Mouse (Mus musculus) skeletal muscle tissue, postnatal 0 days (tissue): ENCODE data around the gene Ppp1r36. TPM values are rescaled to one million over a fixed set of nuclear protein-coding genes. Genes with fewer than 3 reads are reported as not detected.

ENCODE experiments used
- polyA plus RNA-seq: library from polyadenylated mRNA; unstranded; fragments of >200 nt; fragmentation: Nextera tagmentation; extraction: Ambion mirVana; gene quantifications from 2 replicates; pipeline ENCODE4 v1.2.1, GENCODE M21; 2015

Gene Ppp1r36
- polyA plus RNA-seq = 0.15 and 0.54 TPM in 2 replicates

DNA sequence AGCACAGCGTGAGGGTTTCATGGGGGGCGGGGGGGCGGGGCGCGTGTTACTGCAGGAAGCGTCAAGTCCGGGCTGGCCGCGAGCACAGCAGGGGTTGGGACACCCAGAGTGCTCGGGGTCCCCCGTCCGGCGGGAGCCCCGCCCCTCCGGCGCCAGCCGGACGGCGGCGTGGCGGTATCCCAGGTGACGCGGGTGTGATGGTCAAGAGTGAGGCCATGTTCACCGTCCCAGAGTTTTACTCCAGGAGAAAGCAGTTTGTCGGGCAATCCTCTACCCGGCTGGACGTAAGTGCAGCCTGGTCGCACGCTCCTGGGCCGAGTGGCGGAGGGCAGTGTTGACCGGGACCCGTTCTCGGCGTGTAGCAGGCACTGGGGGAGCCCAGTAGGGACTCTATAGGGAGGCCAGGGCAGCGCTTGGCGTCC, at the start of gene Ppp1r36:
TSS of gene Ppp1r36 (plus strand) at position 106 of the 422 bp plus-strand sequence.

DNA sequence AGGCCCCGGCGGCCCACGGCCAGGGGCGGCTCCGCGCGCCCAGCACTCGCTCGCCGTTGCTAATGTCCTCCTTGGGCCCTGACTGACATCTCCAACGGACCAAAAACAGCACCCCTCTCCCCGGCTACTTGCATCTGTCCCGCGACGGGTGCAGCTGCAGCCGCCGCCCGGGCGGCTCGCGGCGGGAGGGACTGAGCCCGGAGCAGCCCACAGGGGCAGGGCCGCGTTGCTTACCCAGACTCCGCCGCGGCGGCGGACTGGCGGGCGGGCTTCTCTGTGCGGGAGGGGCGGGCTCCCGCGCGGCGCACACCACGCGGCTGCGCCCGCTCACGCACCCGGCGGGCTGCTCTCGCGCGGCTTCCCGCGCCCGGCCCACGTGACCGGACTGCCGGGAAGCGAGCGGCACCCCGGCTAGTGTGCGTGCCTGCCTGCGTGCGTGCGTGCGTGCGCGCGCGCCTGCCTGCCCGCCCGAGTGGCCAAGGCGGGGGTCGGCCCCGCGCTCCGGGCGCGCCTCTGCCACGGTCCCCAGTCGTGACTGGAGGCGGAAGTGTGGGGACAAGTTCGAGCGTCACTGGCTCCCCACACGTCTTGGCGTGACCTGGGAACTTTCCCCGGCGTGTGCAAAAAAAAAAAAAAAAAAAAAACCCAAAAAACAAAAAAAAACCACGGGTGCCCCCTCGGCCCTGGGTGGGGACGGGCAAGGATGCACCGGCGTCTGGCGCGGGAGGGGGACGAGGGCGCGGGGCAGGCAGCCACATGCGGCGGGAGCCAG, 47.9 kb upstream of the Ppp1r36 start, which contains the start of gene Zbtb25:
TSS of gene Zbtb25 (minus strand) at position 397 of the 772 bp plus-strand sequence.

DNA sequence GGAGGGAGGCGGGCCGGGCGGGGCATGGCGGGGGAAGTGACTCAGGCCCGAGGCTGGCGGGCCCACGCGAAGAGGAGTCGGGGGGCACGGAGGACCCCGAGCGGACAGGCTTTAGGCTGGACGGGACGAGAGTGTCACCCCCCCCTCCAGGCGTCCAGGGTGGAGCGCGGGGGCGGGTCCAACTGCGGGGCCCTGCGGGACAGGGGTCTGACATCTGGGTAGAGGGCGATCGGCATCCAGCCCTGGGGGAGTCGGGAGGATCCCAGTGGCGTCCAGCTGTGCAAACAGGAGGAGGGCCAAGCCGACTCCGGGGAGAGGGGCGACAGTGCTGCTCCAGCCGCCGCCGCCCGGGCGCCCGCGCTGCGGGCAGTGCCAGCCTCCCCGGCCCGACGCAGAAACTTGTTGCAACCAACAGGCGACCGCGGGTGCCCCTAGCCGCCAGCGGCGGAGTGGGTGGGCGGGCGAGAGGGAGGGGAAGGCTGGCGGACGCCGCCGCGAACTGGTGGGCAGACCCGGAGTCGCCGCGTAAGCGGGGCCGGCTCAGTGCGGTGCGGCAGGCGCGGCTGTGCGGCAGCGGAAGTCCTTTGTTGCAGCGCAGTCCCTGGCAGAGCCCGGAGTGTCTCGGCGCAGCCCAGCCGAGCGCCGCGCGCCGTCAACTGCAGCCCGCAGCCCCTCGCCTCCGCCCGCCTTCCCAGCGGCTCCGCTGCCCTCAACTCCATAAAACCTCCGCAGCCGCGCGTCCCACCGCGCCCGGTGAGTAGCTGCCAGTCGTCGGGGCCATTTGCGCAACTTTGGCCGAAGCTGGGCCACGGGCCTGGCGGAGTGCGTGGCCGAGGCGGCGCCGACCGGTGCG, 47.1 kb upstream of the Ppp1r36 start, which contains the start of gene Zbtb1:
TSS of gene Zbtb1 (plus strand) at position 289 of the 853 bp plus-strand sequence.

DNA sequence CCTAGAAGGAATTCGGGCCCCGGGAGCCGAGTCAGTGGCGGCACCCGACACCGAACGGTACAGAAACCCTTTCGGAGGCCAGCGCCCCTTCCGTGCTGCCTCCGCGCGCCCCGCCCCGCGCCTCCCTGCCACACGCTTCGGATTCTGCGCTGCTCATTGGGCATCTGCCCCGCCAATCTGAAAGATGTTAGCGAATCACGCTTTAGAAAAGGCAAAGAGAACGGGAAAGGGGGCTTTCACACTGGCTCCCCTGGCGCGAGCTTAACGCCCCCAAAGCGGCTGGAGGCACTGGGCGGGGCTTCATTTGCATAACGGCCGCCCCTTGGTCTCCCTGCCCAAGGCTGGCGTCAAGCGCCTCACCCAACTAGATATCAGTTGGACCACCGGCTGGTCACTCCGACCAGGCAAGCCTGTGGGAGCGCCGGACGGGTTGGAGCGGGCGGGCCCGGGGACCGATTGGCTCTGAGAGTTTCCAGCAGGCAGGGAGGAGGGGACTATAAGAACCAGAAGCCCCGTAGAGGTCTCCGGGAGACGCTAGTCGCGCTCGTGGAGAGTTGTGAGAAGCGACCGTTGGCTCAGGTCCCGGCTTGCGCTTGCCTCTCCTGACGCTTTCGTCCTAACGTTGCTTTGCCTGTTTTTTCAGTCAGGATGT, 13.3 kb upstream of the Ppp1r36 start, which contains the start of gene Hspa2:
TSS of gene Hspa2 (plus strand) at position 291 of the 652 bp plus-strand sequence.

Other genes with a start within 250 kb of the Ppp1r36 start
- gene Esr2, start 240.3 kb upstream of the Ppp1r36 start, polyA plus RNA-seq = 0.17 and 0.18 TPM in 2 replicates
- gene Tex21, start 170.8 kb upstream of the Ppp1r36 start, polyA plus RNA-seq = not detected in 2 replicates
- gene Mthfd1, start 162.2 kb upstream of the Ppp1r36 start, polyA plus RNA-seq = 18.2 and 20.0 TPM in 2 replicates
- gene Akap5, start 92.6 kb upstream of the Ppp1r36 start, polyA plus RNA-seq = 0.28 and 0.45 TPM in 2 replicates
- 9.6 and 9.9 TPM in 2 replicates for gene Zbtb25, start 47.9 kb upstream of the Ppp1r36 start, polyA plus RNA-seq
- gene Zbtb1, start 47.3 kb upstream of the Ppp1r36 start, polyA plus RNA-seq = 3.9 and 4.1 TPM in 2 replicates
- 5.4 and 7.3 TPM in 2 replicates for gene Hspa2, start 13.4 kb upstream of the Ppp1r36 start, polyA plus RNA-seq
- 3.3 and 3.6 TPM in 2 replicates for gene Plekhg3, start 113.4 kb downstream of the Ppp1r36 start, polyA plus RNA-seq